Mouse (Mus musculus): ENCODE measurements around the gene Slc35e3. TPM values are rescaled to one million over a fixed set of nuclear protein-coding genes. Genes with fewer than 3 reads are reported as not detected.

Slc35e3 gene
- polyA plus RNA-seq, 1 experiment from 2014 or later, result 31.7 TPM

DNA sequence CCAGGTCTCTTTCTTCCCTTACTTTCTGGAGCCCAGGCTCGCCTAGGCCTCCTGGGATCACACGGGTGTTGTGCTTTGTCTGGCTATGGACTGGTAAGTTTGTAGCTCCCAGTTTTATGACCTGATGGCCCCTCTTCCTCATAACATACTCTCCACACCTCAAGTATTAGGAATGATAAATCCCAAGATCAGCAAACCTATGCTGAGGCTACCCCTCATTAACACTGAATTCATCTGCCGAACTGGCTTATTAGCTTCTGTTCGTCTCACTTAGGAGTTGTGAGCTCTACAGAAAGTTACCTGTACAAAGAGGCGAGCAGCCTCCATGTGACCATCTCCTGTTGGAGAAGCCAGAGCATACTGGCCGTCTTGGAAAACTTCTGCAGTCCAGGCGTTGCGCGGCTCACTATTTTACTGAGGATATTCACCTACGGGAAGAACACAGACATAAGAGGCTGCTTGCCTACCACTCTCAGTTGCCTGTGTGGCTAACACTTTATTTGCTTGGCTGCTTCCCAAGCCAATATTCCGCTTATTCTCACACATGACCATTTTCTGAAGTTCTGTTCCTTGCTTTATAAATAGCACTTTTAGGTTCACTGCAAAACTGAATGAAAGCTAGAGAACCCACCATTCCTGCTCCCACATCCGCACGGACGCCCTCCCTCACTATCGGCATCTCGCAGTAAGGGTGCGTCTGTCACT is 35.0 kb upstream of the Slc35e3 start:
- Histone ChIP-seq H3K9me3 (no peaks in the 10 kb centered on the region), H3K27ac (replicated peaks) (no peak overlapping the region), H3K4me1 (no peaks in the 10 kb centered on the region), H3K27me3 (no peaks in the 10 kb centered on the region), H3K36me3 (peaks cover 75% of the 10 kb centered on the region), H3K4me2 (replicated peaks) (no peak overlapping the region), H3K9ac (replicated peaks) (no peak overlapping the region), H3K4me3 (no peak overlapping the region)
- 95% methylated on average over 17 of the region's 17 CpGs for WGBS
- ATAC-seq (replicated peaks), result no peak

DNA sequence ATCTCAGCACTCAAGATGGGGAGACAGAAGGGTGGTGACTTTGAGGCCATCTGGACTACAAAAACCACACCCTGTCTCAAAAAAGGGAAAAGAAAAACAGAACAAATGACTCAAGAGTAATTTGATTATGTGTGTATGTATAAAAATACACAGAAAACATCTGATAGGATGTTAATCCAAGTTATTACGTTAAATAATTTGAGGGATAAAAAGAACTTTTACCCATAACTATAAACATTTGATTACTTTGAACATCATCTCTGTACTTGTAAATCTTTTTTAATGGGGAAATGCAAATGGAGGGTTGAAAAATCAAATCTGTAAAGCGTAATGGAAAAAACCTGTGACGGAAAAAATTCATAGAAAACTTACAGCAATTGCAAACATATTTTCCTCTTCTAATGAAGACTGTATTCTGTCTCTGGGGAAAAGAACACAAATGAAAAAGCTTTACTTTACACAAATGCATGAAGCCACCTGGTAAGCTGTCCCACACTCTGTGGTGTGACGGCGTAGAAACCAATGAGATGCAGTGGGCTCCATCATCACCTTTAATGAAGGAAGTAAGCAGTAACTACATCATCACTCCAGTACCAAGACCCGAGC is 34.2 kb upstream of the Slc35e3 start:
- 94% methylated on average over 6 of the region's 6 CpGs for WGBS
- Histone ChIP-seq H3K9me3 (no peaks in the 10 kb centered on the region), H3K9ac (replicated peaks) (no peak overlapping the region), H3K4me2 (replicated peaks) (no peak overlapping the region), H3K27ac (replicated peaks) (no peak overlapping the region), H3K36me3 (peaks cover 76% of the 10 kb centered on the region), H3K27me3 (no peaks in the 10 kb centered on the region), H3K4me3 (no peak overlapping the region), H3K4me1 (no peaks in the 10 kb centered on the region)
- no peak for ATAC-seq (replicated peaks)

DNA sequence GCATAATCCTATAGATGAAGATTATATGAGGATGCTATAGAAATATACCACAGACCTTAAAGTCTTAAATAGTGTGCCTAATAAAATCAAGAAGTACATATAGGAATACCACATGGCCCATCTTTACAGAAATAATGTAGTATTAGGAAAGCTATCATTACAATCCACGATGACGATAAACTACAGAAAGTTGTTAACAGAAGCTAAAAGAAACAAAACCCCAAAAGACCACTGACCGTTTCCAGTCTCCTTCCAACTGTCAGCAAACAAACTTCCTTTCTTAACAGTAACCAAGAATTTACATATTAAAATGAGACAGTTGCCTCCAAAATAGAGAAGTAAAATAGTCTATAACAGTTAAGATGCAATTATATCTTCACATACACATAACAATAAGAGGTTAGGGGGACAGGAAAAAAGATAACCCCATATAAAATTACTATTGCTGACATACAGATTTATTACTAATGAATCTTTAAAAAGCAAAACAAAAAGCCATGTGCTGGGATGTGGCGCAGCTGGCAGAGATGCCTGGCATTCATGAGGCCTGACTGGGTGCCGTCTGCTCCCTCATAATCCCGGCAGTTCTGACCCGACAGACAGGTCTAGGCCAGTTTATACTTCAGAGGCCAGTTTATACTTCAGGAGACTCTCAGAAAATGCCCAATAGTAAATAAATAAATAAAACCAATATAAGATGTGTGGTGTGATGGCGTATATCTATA is 33.6 kb upstream of the Slc35e3 start:
- Histone ChIP-seq H3K36me3 (peaks cover 78% of the 10 kb centered on the region), H3K4me2 (replicated peaks) (no peak overlapping the region), H3K27me3 (no peaks in the 10 kb centered on the region), H3K9me3 (no peaks in the 10 kb centered on the region), H3K4me1 (no peaks in the 10 kb centered on the region), H3K9ac (replicated peaks) (no peak overlapping the region), H3K4me3 (no peak overlapping the region), H3K27ac (replicated peaks) (no peak overlapping the region)
- 85% methylated on average over 8 of the region's 8 CpGs for WGBS
- no peak for ATAC-seq (replicated peaks)

DNA sequence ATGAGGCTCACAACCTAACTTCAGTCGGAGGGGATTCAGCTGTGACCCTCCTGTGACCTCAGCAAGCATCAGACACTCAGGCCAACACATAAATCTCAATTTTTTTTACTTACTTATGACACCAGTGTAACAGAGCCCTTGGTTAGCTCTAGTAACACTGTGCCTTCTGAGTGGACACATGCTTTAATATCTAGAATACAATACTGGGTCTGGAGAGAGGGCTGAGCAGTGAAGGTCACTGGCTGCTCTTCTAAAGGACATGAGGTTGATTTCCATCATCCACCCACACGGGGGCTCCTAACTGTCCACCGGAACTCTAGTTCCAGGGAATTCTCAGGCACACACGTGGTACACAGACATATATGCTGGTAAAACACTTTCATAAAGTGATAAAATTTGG is 32.8 kb upstream of the Slc35e3 start:
- H3K36me3 ChIP-seq, result peaks cover 81% of the 10 kb centered on the region
- no peaks in the 10 kb centered on the region for H3K4me1 ChIP-seq
- no peaks in the 10 kb centered on the region for H3K9me3 ChIP-seq
- no peak overlapping the region for H3K4me2 ChIP-seq (replicated peaks)
- H3K27ac ChIP-seq (replicated peaks), result no peak overlapping the region
- no peak for ATAC-seq (replicated peaks)
- H3K4me3 ChIP-seq, result no peak overlapping the region
- H3K9ac ChIP-seq (replicated peaks), result no peak overlapping the region
- WGBS, result 93% methylated on average over 4 of the region's 4 CpGs
- H3K27me3 ChIP-seq, result no peaks in the 10 kb centered on the region

- WGBS, result 94% methylated on average over 12 of the region's 12 CpGs
- H3K36me3 ChIP-seq, result peaks cover 78% of the 10 kb centered on the region
- H3K4me2 ChIP-seq (replicated peaks), result no peak overlapping the region
These were observed 32.3 kb upstream of the Slc35e3 start for GRCm38 (mm10) chr10:117778328-117778910.

DNA sequence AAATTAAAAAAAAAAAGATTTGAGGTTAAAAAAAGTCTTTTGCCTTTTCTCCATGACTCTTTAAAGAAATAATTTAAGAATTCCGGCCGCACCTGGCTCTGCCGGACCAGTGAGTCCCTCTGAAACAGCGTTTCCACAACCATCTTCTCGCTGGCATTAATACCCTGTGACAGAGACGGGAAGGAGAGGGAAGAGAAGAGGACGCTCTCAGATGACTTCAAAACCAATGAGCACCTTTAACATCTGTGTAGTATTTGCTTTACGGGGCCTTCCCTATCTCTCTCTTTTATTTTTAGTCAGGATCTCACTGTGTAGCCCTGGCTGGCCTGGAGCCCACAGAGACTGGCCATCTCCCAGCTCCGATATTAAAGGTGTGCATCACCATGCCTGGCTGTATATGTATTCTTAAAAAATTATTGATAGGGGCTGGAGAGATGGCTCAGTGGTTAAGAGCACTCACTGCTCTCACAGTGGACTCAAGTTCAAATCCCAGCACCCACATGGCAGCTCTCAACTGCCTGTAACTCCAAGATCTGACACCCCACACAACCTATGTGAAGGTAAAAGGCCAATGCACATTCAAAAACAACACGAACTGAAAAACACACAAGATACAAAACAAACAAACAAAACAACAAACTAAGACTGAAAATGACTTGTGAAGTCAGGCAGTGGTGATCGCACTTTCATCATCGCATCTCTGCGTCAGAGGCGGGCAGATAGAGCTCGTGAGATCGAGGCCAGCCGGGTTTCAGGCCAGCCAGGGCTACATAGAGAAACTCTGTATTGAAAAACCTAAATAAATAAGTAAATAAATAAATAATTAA is 31.5 kb upstream of the Slc35e3 start:
- H3K27ac ChIP-seq (replicated peaks), result no peak overlapping the region
- no peak overlapping the region for H3K4me3 ChIP-seq
- no peak overlapping the region for H3K9ac ChIP-seq (replicated peaks)
- WGBS, result 95% methylated on average over 17 of the region's 17 CpGs
- H3K9me3 ChIP-seq, result no peaks in the 10 kb centered on the region
- peaks cover 81% of the 10 kb centered on the region for H3K36me3 ChIP-seq
- ATAC-seq (replicated peaks), result no peak
- no peaks in the 10 kb centered on the region for H3K4me1 ChIP-seq
- no peaks in the 10 kb centered on the region for H3K27me3 ChIP-seq
- H3K4me2 ChIP-seq (replicated peaks), result no peak overlapping the region

More at GRCm38 (mm10) chr10:117778328-117778910, 32.3 kb upstream of the Slc35e3 start:
- no peak overlapping the region for H3K27ac ChIP-seq (replicated peaks)
- no peaks in the 10 kb centered on the region for H3K27me3 ChIP-seq
- no peak overlapping the region for H3K4me3 ChIP-seq
- H3K9me3 ChIP-seq, result no peaks in the 10 kb centered on the region
- H3K9ac ChIP-seq (replicated peaks), result no peak overlapping the region
- H3K4me1 ChIP-seq, result no peaks in the 10 kb centered on the region
- ATAC-seq (replicated peaks), result no peak

- peaks cover 83% of the 10 kb centered on the region for H3K36me3 ChIP-seq
- ATAC-seq (replicated peaks), result no peak
These were observed 30.9 kb upstream of the Slc35e3 start for GRCm38 (mm10) chr10:117777103-117777470.

DNA sequence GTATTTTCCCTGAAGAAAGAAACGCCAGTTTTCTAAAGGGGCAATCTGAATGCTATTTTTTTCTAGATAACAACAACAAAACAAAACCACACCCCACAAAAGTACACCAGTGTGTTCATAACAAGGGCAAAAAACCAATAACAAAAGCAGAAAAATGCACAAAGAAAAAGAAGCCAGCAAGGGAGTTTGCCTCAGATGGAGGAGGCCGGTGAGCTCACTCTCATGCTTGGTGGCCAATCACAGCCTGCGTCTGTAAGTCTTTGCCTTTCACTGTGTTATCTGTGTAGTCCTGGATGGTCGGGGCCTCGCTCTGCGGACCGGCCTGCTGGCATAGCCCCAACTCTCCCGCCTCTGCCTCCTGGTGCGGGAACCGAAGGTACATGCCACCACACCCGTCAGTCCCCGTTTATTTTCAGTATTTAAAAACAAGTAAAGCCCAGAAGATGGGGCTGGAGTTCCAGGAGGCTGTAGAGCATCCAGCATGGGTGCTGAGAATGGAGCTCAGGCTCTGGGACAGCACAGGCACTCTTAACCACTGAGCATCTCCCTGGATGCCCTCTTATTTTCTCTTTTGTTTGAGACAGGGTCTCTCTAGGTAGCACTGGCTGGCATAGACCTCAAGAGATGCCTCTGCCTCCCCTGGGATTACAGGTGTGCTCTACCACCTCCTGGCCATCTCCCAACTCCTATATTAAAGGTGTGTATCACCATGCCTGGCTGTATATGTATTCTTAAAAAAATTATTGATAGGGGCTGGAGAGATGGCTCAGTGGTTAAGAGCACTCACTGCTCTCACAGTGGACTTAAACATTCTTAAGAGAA is 30.3 kb upstream of the Slc35e3 start:
- H3K4me3 ChIP-seq, result no peak overlapping the region
- no peak overlapping the region for H3K9ac ChIP-seq (replicated peaks)
- no peak overlapping the region for H3K27ac ChIP-seq (replicated peaks)
- H3K36me3 ChIP-seq, result peaks cover 81% of the 10 kb centered on the region
- no peaks in the 10 kb centered on the region for H3K4me1 ChIP-seq
- no peaks in the 10 kb centered on the region for H3K9me3 ChIP-seq
- H3K27me3 ChIP-seq, result no peaks in the 10 kb centered on the region
- H3K4me2 ChIP-seq (replicated peaks), result no peak overlapping the region
- 88% methylated on average over 12 of the region's 12 CpGs for whole genome bisulfite sequencing
- ATAC-seq (replicated peaks), result no peak

More at GRCm38 (mm10) chr10:117777103-117777470, 30.9 kb upstream of the Slc35e3 start:
- H3K9me3 ChIP-seq, result no peaks in the 10 kb centered on the region
- no peak overlapping the region for H3K4me3 ChIP-seq
- no peak overlapping the region for H3K27ac ChIP-seq (replicated peaks)
- no peaks in the 10 kb centered on the region for H3K27me3 ChIP-seq
- H3K4me1 ChIP-seq, result no peaks in the 10 kb centered on the region
- H3K9ac ChIP-seq (replicated peaks), result no peak overlapping the region
- H3K4me2 ChIP-seq (replicated peaks), result no peak overlapping the region
- 90% methylated on average over 3 of the region's 3 CpGs for WGBS

- no peak for ATAC-seq (replicated peaks)
- Histone ChIP-seq H3K9me3 (no peaks in the 10 kb centered on the region), H3K27me3 (no peaks in the 10 kb centered on the region), H3K27ac (replicated peaks) (no peak overlapping the region), H3K36me3 (peaks cover 77% of the 10 kb centered on the region), H3K4me2 (replicated peaks) (no peak overlapping the region), H3K4me3 (no peak overlapping the region), H3K4me1 (no peaks in the 10 kb centered on the region), H3K9ac (replicated peaks) (no peak overlapping the region)
- WGBS, result 93% methylated on average over 6 of the region's 6 CpGs
These were observed 29.4 kb upstream of the Slc35e3 start for GRCm38 (mm10) chr10:117775401-117776144.

DNA sequence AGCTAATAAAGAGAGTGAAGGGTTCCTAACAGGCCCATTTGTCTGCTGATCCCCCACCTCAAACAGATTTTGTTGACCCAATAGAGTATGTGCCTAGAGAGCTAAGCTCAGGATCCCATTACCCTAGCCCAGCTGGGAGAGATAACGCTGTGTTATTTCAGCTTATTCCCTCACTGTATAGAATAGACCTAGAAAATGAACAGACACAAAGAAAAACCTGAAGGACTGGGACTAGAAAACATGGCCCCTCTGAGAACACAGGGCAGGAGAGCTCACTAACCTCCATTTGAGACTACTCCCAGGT is 28.6 kb upstream of the Slc35e3 start:
- ATAC-seq (replicated peaks), result no peak
- whole genome bisulfite sequencing, result 100% methylated on average over 1 of the region's 1 CpGs
- Histone ChIP-seq H3K4me3 (no peak overlapping the region), H3K9me3 (no peaks in the 10 kb centered on the region), H3K27ac (replicated peaks) (no peak overlapping the region), H3K4me2 (replicated peaks) (no peak overlapping the region), H3K27me3 (no peaks in the 10 kb centered on the region), H3K4me1 (no peaks in the 10 kb centered on the region), H3K9ac (replicated peaks) (no peak overlapping the region), H3K36me3 (peaks cover 79% of the 10 kb centered on the region)
